Mouse (Mus musculus): ENCODE results near the gene Susd1. TPM values are rescaled to one million over a fixed set of nuclear protein-coding genes. Genes with fewer than 3 reads are reported as not detected.

Gene Susd1
- polyA plus RNA-seq, 2 experiments, result 5.8 to 18.1 TPM

- peaks cover 3% of the 10 kb centered on the region; the same call in 1 of the 2 replicates for H3K36me3 ChIP-seq (replicated peaks; ENCODE audit: control insufficient read depth, insufficient read depth, low read depth)
- H3K27ac ChIP-seq, result no peak overlapping the region
- no peak overlapping the region for H3K9ac ChIP-seq (replicated peaks)
Observed at GRCm38 (mm10) chr4:59332691-59333423, 105.6 kb downstream of the Susd1 start.

GRCm38 (mm10) chr4:59332089-59332488 is 106.3 kb downstream of the Susd1 start:
- Histone ChIP-seq H3K9ac (replicated peaks) (no peak overlapping the region), H3K9me3 (ENCODE audit: control insufficient read depth, low read length) (no peaks in the 10 kb centered on the region), H3K4me1 (replicated peaks; ENCODE audit: control insufficient read depth in 2 of 2, insufficient read depth in 2 of 2, low read length in 1 of 2) (peaks cover 2 to 17% of the 10 kb centered on the region in 2 experiments; a peak in 3 of 4 replicates), H3K4me2 (ENCODE audit: low read depth) (no peak overlapping the region), H3K27me3 (ENCODE audit: control insufficient read depth, insufficient read depth, low read length) (no peaks in the 10 kb centered on the region), H3K27ac (peak overlapping the region; percentile 12; the same call in 1 of the 2 replicates), H3K36me3 (replicated peaks; ENCODE audit: control insufficient read depth, insufficient read depth, low read depth) (no peaks in the 10 kb centered on the region; the same call in 1 of the 2 replicates), H3K4me3 (ENCODE audit: insufficient read depth in 1 of 2, low read depth in 2 of 2, low read length in 2 of 2) (no peak overlapping the region)
- no peak for TF ChIP-seq CTCF (IDR thresholded peaks at IDR 0.05; ENCODE audit: low read depth)
- TF ChIP-seq EP300 (IDR thresholded peaks at IDR 0.05; ENCODE audit: low read depth), result no peak
- WGBS (ENCODE audit: insufficient replicate concordance), result 46% methylated on average over 5 of the region's 5 CpGs
- 0 out of 2 replicates have a peak, but pooled peaks have one; percentile 16 for ATAC-seq (ENCODE audit: insufficient read depth)
- DNase-seq (ENCODE audit: low read depth in 3 of 3, low spot score in 3 of 3), result no peak

More at GRCm38 (mm10) chr4:59332691-59333423, 105.6 kb downstream of the Susd1 start:
- ATAC-seq (ENCODE audit: insufficient read depth) (no peak), DNase-seq (ENCODE audit: low read depth in 3 of 3, low spot score in 3 of 3) (no peak)
- H3K27me3 ChIP-seq (ENCODE audit: control insufficient read depth, insufficient read depth, low read length), result no peaks in the 10 kb centered on the region
- no peak for TF ChIP-seq CTCF (IDR thresholded peaks at IDR 0.05; ENCODE audit: low read depth)
- TF ChIP-seq EP300 (IDR thresholded peaks at IDR 0.05; ENCODE audit: low read depth), result no peak
- 76% methylated on average over 9 of the region's 9 CpGs for WGBS (ENCODE audit: insufficient replicate concordance)
- H3K4me2 ChIP-seq (ENCODE audit: low read depth), result no peak overlapping the region
- peaks cover 2 to 17% of the 10 kb centered on the region in 2 experiments; a peak in 3 of 4 replicates for H3K4me1 ChIP-seq (replicated peaks; ENCODE audit: control insufficient read depth in 2 of 2, insufficient read depth in 2 of 2, low read length in 1 of 2)
- H3K4me3 ChIP-seq (ENCODE audit: insufficient read depth in 1 of 2, low read depth in 2 of 2, low read length in 2 of 2), result no peak overlapping the region
- no peaks in the 10 kb centered on the region for H3K9me3 ChIP-seq (ENCODE audit: control insufficient read depth, low read length)

DNA sequence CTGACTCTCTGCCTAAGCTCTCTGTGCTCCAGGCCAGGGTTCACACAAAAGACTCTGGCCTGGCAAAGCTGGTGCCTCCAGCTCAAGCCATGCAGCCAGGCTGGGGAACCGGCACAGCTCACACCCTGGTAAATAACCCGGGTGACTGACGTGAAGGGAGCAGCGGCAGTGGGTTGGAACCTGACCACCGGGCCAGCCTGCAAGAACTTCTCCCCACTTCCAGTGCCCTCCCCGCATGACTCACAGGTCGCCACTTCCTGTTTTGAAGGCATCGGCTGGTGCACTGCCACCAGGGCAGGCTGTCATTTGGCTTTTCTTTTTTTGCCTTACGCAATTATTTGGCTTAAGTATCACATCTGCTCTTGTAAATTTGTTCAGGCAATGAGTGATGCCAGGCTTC is 106.8 kb downstream of the Susd1 start:
- TF ChIP-seq EP300 (IDR thresholded peaks at IDR 0.05; ENCODE audit: low read depth), result no peak
- TF ChIP-seq CTCF (IDR thresholded peaks at IDR 0.05; ENCODE audit: low read depth), result no peak
- H3K36me3 ChIP-seq (replicated peaks; ENCODE audit: control insufficient read depth, insufficient read depth, low read depth), result no peaks in the 10 kb centered on the region; the same call in 1 of the 2 replicates
- ATAC-seq (ENCODE audit: insufficient read depth) (peak; percentile 27; the same call in 1 of the 2 replicates), DNase-seq (ENCODE audit: low read depth in 3 of 3, low spot score in 3 of 3) (peak in 2 of 3 experiments; percentile 26 to 47)
- H3K4me2 ChIP-seq (ENCODE audit: low read depth), result no peak overlapping the region
- no peak overlapping the region for H3K4me3 ChIP-seq (ENCODE audit: insufficient read depth in 1 of 2, low read depth in 2 of 2, low read length in 2 of 2)
- no peaks in the 10 kb centered on the region for H3K9me3 ChIP-seq (ENCODE audit: control insufficient read depth, low read length)
- no peak overlapping the region for H3K9ac ChIP-seq (replicated peaks)
- WGBS (ENCODE audit: insufficient replicate concordance), result 16% methylated on average over 9 of the region's 9 CpGs
- peaks cover 2 to 17% of the 10 kb centered on the region in 2 experiments; a peak in 3 of 4 replicates for H3K4me1 ChIP-seq (replicated peaks; ENCODE audit: control insufficient read depth in 2 of 2, insufficient read depth in 2 of 2, low read length in 1 of 2)
- no peaks in the 10 kb centered on the region for H3K27me3 ChIP-seq (ENCODE audit: control insufficient read depth, insufficient read depth, low read length)
- H3K27ac ChIP-seq, result peak overlapping the region; percentile 49

- H3K4me2 ChIP-seq (ENCODE audit: low read depth), result no peak overlapping the region
- peak overlapping the region; percentile 49; the same call in 1 of the 2 replicates for H3K27ac ChIP-seq
- H3K4me1 ChIP-seq (replicated peaks; ENCODE audit: control insufficient read depth in 2 of 2, insufficient read depth in 2 of 2, low read length in 1 of 2), result peaks cover 2 to 17% of the 10 kb centered on the region in 2 experiments; a peak in 3 of 4 replicates
- H3K9ac ChIP-seq (replicated peaks), result no peak overlapping the region
- TF ChIP-seq CTCF (IDR thresholded peaks at IDR 0.05; ENCODE audit: low read depth) (no peak), EP300 (IDR thresholded peaks at IDR 0.05; ENCODE audit: low read depth) (no peak)
- H3K9me3 ChIP-seq (ENCODE audit: control insufficient read depth, low read length), result no peaks in the 10 kb centered on the region
- DNase-seq (ENCODE audit: low read depth in 3 of 3, low spot score in 3 of 3), result no peak
- H3K27me3 ChIP-seq (ENCODE audit: control insufficient read depth, insufficient read depth, low read length), result no peaks in the 10 kb centered on the region
- ATAC-seq (ENCODE audit: insufficient read depth), result peak; percentile 74; the same call in 1 of the 2 replicates
- H3K4me3 ChIP-seq (ENCODE audit: insufficient read depth in 1 of 2, low read depth in 2 of 2, low read length in 2 of 2), result no peak overlapping the region
- H3K36me3 ChIP-seq (replicated peaks; ENCODE audit: control insufficient read depth, insufficient read depth, low read depth), result no peaks in the 10 kb centered on the region; the same call in 1 of the 2 replicates
- WGBS (ENCODE audit: insufficient replicate concordance), result 29% methylated on average over 10 of the region's 10 CpGs
Observed at GRCm38 (mm10) chr4:59330961-59331604, 107.3 kb downstream of the Susd1 start.

Data from liver, embryonic 14.5 days (tissue).